Mouse (Mus musculus): ENCODE data around the gene Map2k5. TPM values are rescaled to one million over a fixed set of nuclear protein-coding genes. Genes with fewer than 3 reads are reported as not detected.

The Map2k5 gene
- polyA plus RNA-seq, 1 experiment = 38.0 TPM

- DNase-seq = no peak
Measured at GRCm38 (mm10) chr9:63141641-63142334, 235.9 kb downstream of the Map2k5 start.

GRCm38 (mm10) chr9:63140211-63140610 lies 237.5 kb downstream of the Map2k5 start:
- Histone ChIP-seq H3K4me3 (replicated peaks; ENCODE audit: extremely low read depth, low read depth, low read length) (no peak overlapping the region), H3K4me1 (ENCODE audit: control insufficient read depth, insufficient read depth, low read length) (peaks cover 3% of the 10 kb centered on the region; the same call in 1 of the 2 replicates)
- 6% methylated on average over 9 of the region's 9 CpGs for WGBS
- TF ChIP-seq POLR2A (IDR thresholded peaks at IDR 0.05; ENCODE audit: borderline replicate concordance, extremely low read depth, low read depth, low read length) (no peak), CTCF (IDR thresholded peaks at IDR 0.05; ENCODE audit: insufficient read depth, low read length) (no peak)
- DNase-seq = no peak

More at GRCm38 (mm10) chr9:63141641-63142334, 235.9 kb downstream of the Map2k5 start:
- H3K4me1 ChIP-seq (ENCODE audit: control insufficient read depth, insufficient read depth, low read length) = peaks cover 2% of the 10 kb centered on the region; the same call in 1 of the 2 replicates
- whole genome bisulfite sequencing = 2% methylated on average over 24 of the region's 24 CpGs
- no peak for TF ChIP-seq CTCF (IDR thresholded peaks at IDR 0.05; ENCODE audit: insufficient read depth, low read length)
- TF ChIP-seq POLR2A (IDR thresholded peaks at IDR 0.05; ENCODE audit: borderline replicate concordance, extremely low read depth, low read depth, low read length) = no peak
- no peak overlapping the region for H3K4me3 ChIP-seq (replicated peaks; ENCODE audit: extremely low read depth, low read depth, low read length)

- H3K4me3 ChIP-seq (replicated peaks; ENCODE audit: extremely low read depth, low read depth, low read length) = no peak overlapping the region
- H3K4me1 ChIP-seq (ENCODE audit: control insufficient read depth, insufficient read depth, low read length) = peaks cover 6% of the 10 kb centered on the region; the same call in 1 of the 2 replicates
- no peak for TF ChIP-seq CTCF (IDR thresholded peaks at IDR 0.05; ENCODE audit: insufficient read depth, low read length)
- TF ChIP-seq POLR2A (IDR thresholded peaks at IDR 0.05; ENCODE audit: borderline replicate concordance, extremely low read depth, low read depth, low read length) = no peak
- WGBS = 13% methylated on average over 17 of the region's 17 CpGs
- DNase-seq = no peak
Measured at GRCm38 (mm10) chr9:63139661-63140060, 238.0 kb downstream of the Map2k5 start.

- no peak for DNase-seq
- 2% methylated on average over 30 of the region's 31 CpGs for WGBS
- Histone ChIP-seq H3K4me1 (ENCODE audit: control insufficient read depth, insufficient read depth, low read length) (peaks cover 7% of the 10 kb centered on the region; the same call in 1 of the 2 replicates), H3K4me3 (replicated peaks; ENCODE audit: extremely low read depth, low read depth, low read length) (no peak overlapping the region)
- no peak for TF ChIP-seq CTCF (IDR thresholded peaks at IDR 0.05; ENCODE audit: insufficient read depth, low read length)
- TF ChIP-seq POLR2A (IDR thresholded peaks at IDR 0.05; ENCODE audit: borderline replicate concordance, extremely low read depth, low read depth, low read length) = no peak
Measured at GRCm38 (mm10) chr9:63138481-63138967, 239.2 kb downstream of the Map2k5 start.

- H3K4me3 ChIP-seq (replicated peaks; ENCODE audit: extremely low read depth, low read depth, low read length) = no peak overlapping the region
- TF ChIP-seq CTCF (IDR thresholded peaks at IDR 0.05; ENCODE audit: insufficient read depth, low read length) = no peak
- TF ChIP-seq POLR2A (IDR thresholded peaks at IDR 0.05; ENCODE audit: borderline replicate concordance, extremely low read depth, low read depth, low read length) = no peak
- H3K4me1 ChIP-seq (ENCODE audit: control insufficient read depth, insufficient read depth, low read length) = peaks cover 9% of the 10 kb centered on the region; the same call in 1 of the 2 replicates
- 9% methylated on average over 6 of the region's 6 CpGs for WGBS
- DNase-seq = no peak
Measured at GRCm38 (mm10) chr9:63137615-63137915, 240.1 kb downstream of the Map2k5 start.

DNA sequence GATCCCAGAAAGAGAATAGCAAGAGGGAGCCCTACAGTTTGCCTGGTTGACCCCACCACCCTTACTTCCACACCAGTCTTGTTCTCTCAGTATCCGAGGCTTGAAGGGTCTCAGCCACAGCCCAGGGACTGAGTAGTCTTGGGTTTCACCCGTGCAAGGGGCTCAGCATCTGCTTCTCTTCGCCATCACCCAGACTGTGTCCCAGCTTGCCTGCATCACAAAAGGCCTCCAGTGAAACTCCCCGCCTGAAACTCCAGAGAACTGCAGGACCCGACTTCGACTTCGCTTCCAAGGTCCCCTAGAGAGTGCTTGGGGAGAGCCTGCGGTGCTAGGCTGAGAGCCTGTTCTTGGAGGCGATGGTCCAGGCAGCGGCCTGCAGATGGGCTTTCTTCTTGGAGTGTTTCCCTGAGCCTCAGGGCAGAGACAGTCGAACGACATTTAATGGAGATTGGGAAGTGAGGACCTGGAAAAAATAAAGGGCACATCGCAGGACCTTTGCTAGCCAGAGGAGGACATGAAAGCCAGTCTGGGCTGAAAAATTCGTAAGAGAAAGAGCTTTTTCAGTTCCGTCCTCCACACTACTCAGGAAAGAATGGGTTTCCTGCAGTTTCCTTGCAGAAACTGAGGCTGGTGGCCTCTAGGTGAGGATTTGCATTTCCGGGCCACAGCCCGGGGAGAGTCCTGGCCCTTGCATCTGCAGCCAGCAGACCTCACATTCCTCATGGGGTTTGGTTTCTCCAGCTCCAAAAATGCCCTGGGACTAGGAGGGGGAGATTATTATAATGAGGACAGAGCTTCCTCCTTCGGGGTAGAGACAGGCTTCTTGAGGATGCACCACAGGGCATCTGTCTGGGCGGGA lies 240.7 kb downstream of the Map2k5 start:
- WGBS = 10% methylated on average over 19 of the region's 19 CpGs
- no peak for DNase-seq
- TF ChIP-seq POLR2A (IDR thresholded peaks at IDR 0.05; ENCODE audit: borderline replicate concordance, extremely low read depth, low read depth, low read length) = no peak
- no peak for TF ChIP-seq CTCF (IDR thresholded peaks at IDR 0.05; ENCODE audit: insufficient read depth, low read length)

DNA sequence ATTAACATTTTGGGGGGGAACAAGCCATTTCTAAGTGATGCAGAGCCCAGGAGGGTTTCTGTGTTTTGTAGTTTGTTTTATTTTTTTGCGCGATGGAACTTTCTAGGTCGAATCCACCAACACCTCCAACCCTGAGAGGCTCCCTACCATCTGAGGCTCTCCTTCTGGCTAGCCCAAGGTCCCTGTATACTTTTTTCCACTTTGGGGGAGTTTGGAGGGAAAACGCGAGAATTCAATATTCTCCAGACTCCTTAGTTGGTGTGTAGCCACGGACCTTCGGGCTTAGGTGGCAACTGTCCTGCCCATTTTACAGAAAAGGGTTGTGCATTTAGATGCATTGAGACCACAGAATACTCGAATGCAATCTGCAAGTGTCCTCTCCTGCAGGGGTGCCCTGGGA lies 241.5 kb downstream of the Map2k5 start:
- peaks cover 9% of the 10 kb centered on the region; the same call in 1 of the 2 replicates for H3K4me1 ChIP-seq (ENCODE audit: control insufficient read depth, insufficient read depth, low read length)
- no peak for TF ChIP-seq CTCF (IDR thresholded peaks at IDR 0.05; ENCODE audit: insufficient read depth, low read length)
- TF ChIP-seq POLR2A (IDR thresholded peaks at IDR 0.05; ENCODE audit: borderline replicate concordance, extremely low read depth, low read depth, low read length) = no peak
- WGBS = 8% methylated on average over 8 of the region's 8 CpGs
- no peak overlapping the region for H3K4me3 ChIP-seq (replicated peaks; ENCODE audit: extremely low read depth, low read depth, low read length)
- no peak for DNase-seq

More for the DNA sequence above, 240.7 kb downstream of the Map2k5 start:
- H3K4me3 ChIP-seq (replicated peaks; ENCODE audit: extremely low read depth, low read depth, low read length) = no peak overlapping the region
- H3K4me1 ChIP-seq (ENCODE audit: control insufficient read depth, insufficient read depth, low read length) = peaks cover 9% of the 10 kb centered on the region; the same call in 1 of the 2 replicates

GRCm38 (mm10) chr9:63135801-63136200 lies 241.9 kb downstream of the Map2k5 start:
- under 1% methylated on average over 16 of the region's 16 CpGs for WGBS
- Histone ChIP-seq H3K4me1 (ENCODE audit: control insufficient read depth, insufficient read depth, low read length) (peaks cover 9% of the 10 kb centered on the region; the same call in 1 of the 2 replicates), H3K4me3 (replicated peaks; ENCODE audit: extremely low read depth, low read depth, low read length) (peak overlapping the region; percentile 55)
- peak; percentile 59 for DNase-seq
- peak; percentile 81 for TF ChIP-seq CTCF (IDR thresholded peaks at IDR 0.05; ENCODE audit: insufficient read depth, low read length)
- TF ChIP-seq POLR2A (IDR thresholded peaks at IDR 0.05; ENCODE audit: borderline replicate concordance, extremely low read depth, low read depth, low read length) = no peak

DNA sequence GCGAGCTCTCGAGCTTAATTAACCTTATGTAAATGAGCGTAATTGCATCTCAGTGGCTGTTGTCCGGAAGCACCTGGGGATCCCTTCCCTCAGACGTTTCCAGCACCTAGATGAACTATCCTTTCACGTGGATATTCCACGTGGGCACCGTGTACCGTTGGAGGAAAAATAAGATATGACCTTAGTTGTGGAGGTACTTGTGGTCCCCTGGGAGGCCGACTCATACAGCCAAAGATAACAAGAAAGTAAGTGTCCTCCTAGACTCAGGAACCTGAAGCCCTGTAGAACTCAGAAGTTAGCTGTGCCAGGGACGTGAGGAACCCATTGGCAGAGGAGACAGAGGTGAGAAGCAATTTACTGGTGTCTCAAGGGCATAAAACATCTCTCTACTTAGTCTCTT lies 242.3 kb downstream of the Map2k5 start:
- 5% methylated on average over 11 of the region's 11 CpGs for WGBS
- no peak for TF ChIP-seq CTCF (IDR thresholded peaks at IDR 0.05; ENCODE audit: insufficient read depth, low read length)
- TF ChIP-seq POLR2A (IDR thresholded peaks at IDR 0.05; ENCODE audit: borderline replicate concordance, extremely low read depth, low read depth, low read length) = no peak
- H3K4me3 ChIP-seq (replicated peaks; ENCODE audit: extremely low read depth, low read depth, low read length) = peak overlapping the region; percentile 8
- H3K4me1 ChIP-seq (ENCODE audit: control insufficient read depth, insufficient read depth, low read length) = peaks cover 9% of the 10 kb centered on the region; the same call in 1 of the 2 replicates
- DNase-seq = no peak

All from lung, adult 2 months (tissue).